Mouse (Mus musculus) small intestine, adult 2 months (tissue): ENCODE results near the gene Vstm5.

Experiments used
- CTCF ChIP-seq: fragments of 200-500 bp; IDR thresholded peaks from 2 replicates; pipeline ENCODE4 v1.5.1; 2012; ENCODE audit warnings: low read depth, mild to moderate bottlenecking, control low read depth, inconsistent platforms, low read length, moderate library complexity, mixed read lengths; ENCODE audit not compliant: insufficient replicate concordance, insufficient read length; ENCODE audit errors: extremely low read depth
- POLR2A ChIP-seq: fragments of 200-500 bp; IDR thresholded peaks from 2 replicates; pipeline ENCODE4 v1.6.1; 2012; ENCODE audit warnings: low read depth, mild to moderate bottlenecking, control low read depth, inconsistent platforms, low read length, moderate library complexity

- no peak for TF ChIP-seq POLR2A
- TF ChIP-seq CTCF, result no peak
Measured at GRCm38 (mm10) chr9:15289251-15289650, 50.4 kb downstream of the Vstm5 start.
